Mouse (Mus musculus) thymus, adult 2 months (tissue): ENCODE measurements around the gene Inpp4a.

Experiments used
- CTCF ChIP-seq: fragments of 200-500 bp; IDR thresholded peaks from 2 replicates; pipeline ENCODE4 v1.5.1; 2012; ENCODE audit warnings: mild to moderate bottlenecking, control low read depth, low read length, moderate library complexity, borderline replicate concordance; ENCODE audit not compliant: control insufficient read depth, poor library complexity, insufficient read depth; ENCODE audit errors: extremely low read depth
- POLR2A ChIP-seq: fragments of 200-500 bp; IDR thresholded peaks from 2 replicates; pipeline ENCODE4 v1.6.1; 2012; ENCODE audit warnings: mild to moderate bottlenecking, low read length, control low read depth, moderate library complexity; ENCODE audit not compliant: control insufficient read depth, poor library complexity, insufficient read depth; ENCODE audit errors: extremely low read depth

GRCm38 (mm10) chr1:37300650-37301049 is 985 bp downstream of the Inpp4a start:
- no peak for TF ChIP-seq CTCF
- no peak for TF ChIP-seq POLR2A
